Mouse (Mus musculus) heart, embryonic 16.5 days (tissue): ENCODE results near the gene Best3. TPM values are rescaled to one million over a fixed set of nuclear protein-coding genes. Genes with fewer than 3 reads are reported as not detected.
"Not testable (repeated sequence)": the region's sequence is repeated elsewhere in the genome, so short reads cannot be mapped to it uniquely, and the experiment has no call there.

ENCODE experiments used
- ATAC-seq: fragments of 200-750 bp; cut with Nextera tagmentation; replicated peaks from 2 replicates; pipeline ENCODE4 v1.8.0; 2017; ENCODE audit warnings: moderate number of reproducible peaks; ENCODE audit not compliant: insufficient read depth, low FRiP score; ENCODE audit errors: extremely low read depth
- H3K27ac ChIP-seq: fragments of 300-500 bp; sonication (generic); 2 replicates; pipeline ENCODE4 v1.5.1; 2014; ENCODE audit warnings: mild to moderate bottlenecking, low read length, control low read depth, moderate library complexity
- H3K27me3 ChIP-seq: fragments of 300-500 bp; sonication (generic); 2 replicates; pipeline ENCODE4 v1.6.1; 2014; ENCODE audit warnings: low read length, mixed read lengths; ENCODE audit not compliant: control insufficient read depth, insufficient read depth
- H3K36me3 ChIP-seq: fragments of 300-500 bp; sonication (generic); 2 replicates; pipeline ENCODE4 v1.6.1; 2014; ENCODE audit not compliant: control insufficient read depth, insufficient read depth
- H3K4me1 ChIP-seq: fragments of 300-500 bp; sonication (generic); 2 replicates; pipeline ENCODE4 v1.6.1; 2014; ENCODE audit warnings: low read length, mixed read lengths; ENCODE audit not compliant: control insufficient read depth, insufficient read depth
- H3K4me2 ChIP-seq: fragments of 300-500 bp; sonication (generic); 2 replicates; pipeline ENCODE4 v1.6.1; 2014; ENCODE audit warnings: low read depth, mild to moderate bottlenecking, control low read depth, low read length
- H3K4me3 ChIP-seq: fragments of 300-500 bp; sonication (generic); 2 replicates; pipeline ENCODE4 v1.5.1; 2014; ENCODE audit warnings: mild to moderate bottlenecking, control low read depth, low read length
- H3K9ac ChIP-seq: fragments of 300-500 bp; sonication (generic); 2 replicates; pipeline ENCODE4 v1.6.1; 2014; ENCODE audit warnings: low read length, control low read depth
- H3K9me3 ChIP-seq: fragments of 300-500 bp; sonication (generic); replicated peaks from 2 replicates; pipeline ENCODE4 v1.6.1; 2016; ENCODE audit warnings: low read length; ENCODE audit not compliant: control insufficient read depth
- WGBS: fragments of 180-500 bp; shearing (Covaris S2); extraction: QIAGEN DNeasy Blood & Tissue Kit; methylation state at CpG from one replicate; pipeline ENCODE4 v1.1.7; 2014; 5-methylcytosine and 5-hydroxymethylcytosine counted together
- polyA plus RNA-seq: library from polyadenylated mRNA; unstranded; fragments of >200 nt; fragmentation: Nextera tagmentation; extraction: Ambion mirVana; gene quantifications from 2 replicates; pipeline ENCODE4 v1.2.1, GENCODE M21; 2015

Gene Best3
- polyA plus RNA-seq, 1 experiment from 2014 or later, result 0.83 TPM

DNA sequence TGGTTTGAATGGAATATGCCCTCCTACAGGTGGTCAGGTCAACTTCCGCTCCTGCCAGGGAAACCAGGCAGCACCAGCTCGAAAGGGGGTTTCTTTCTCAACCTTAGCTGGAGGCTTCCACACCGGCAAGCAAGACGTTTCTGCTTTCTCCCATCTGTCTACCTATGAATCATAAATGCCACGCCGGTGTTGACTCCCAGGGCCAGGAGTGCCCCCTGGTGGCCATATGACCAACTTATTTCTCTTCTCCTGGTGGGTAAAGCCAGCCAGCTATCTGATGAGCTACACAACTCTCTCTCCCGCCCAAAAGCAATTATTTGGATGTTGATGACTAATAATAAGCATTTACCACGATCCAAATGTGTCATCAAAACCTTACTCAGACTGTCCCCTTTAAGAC, 47.7 kb downstream of the Best3 start:
- H3K9me3 ChIP-seq, result 0 out of 2 replicates have a peak, but pooled peaks cover 3% of the 10 kb centered on the region
- H3K27ac ChIP-seq, result no peak overlapping the region
- ATAC-seq, result 0 out of 2 replicates have a peak, but pooled peaks have one; percentile 50
- 18% methylated on average over 8 of the region's 8 CpGs for WGBS
- H3K36me3 ChIP-seq, result no peaks in the 10 kb centered on the region
- no peaks in the 10 kb centered on the region for H3K27me3 ChIP-seq
- no peak overlapping the region for H3K4me3 ChIP-seq
- no peak overlapping the region for H3K4me2 ChIP-seq
- H3K4me1 ChIP-seq, result no peaks in the 10 kb centered on the region
- no peak overlapping the region for H3K9ac ChIP-seq

GRCm38 (mm10) chr10:117040355-117040754, 54.2 kb downstream of the Best3 start:
- Histone ChIP-seq H3K9ac (no peak overlapping the region), H3K27ac (no peak overlapping the region), H3K9me3 (0 out of 2 replicates have a peak, but pooled peaks cover 3% of the 10 kb centered on the region), H3K4me1 (peaks cover 21% of the 10 kb centered on the region), H3K4me2 (no peak overlapping the region), H3K36me3 (no peaks in the 10 kb centered on the region), H3K4me3 (no peak overlapping the region), H3K27me3 (no peaks in the 10 kb centered on the region)
- WGBS, result 70% methylated on average over 6 of the region's 6 CpGs
- no peak for ATAC-seq

DNA sequence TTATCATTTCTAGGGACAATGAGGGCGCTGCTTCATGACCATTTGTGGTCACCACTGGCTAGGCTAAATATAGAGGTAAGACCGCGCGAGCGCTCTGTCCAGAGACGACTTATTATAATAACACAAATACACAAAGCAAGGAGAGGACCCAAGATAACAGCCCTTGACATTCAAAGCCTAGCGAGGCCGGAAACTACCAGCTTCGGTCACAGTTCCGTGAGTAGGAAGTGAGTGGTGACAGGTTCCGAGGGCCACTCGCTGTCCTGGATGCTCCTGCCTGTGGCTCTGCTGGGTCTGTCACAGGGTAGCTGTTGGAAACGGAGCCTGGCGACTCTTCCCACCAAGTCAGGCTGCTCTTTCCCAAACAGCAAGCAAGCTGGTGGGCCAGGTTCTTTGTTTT, 56.2 kb downstream of the Best3 start:
- Histone ChIP-seq H3K4me2 (peak overlapping the region; percentile 60), H3K9ac (peak overlapping the region; percentile 59), H3K27me3 (no peaks in the 10 kb centered on the region), H3K9me3 (0 out of 2 replicates have a peak, but pooled peaks cover 3% of the 10 kb centered on the region), H3K4me1 (peaks cover 21% of the 10 kb centered on the region), H3K27ac (peak overlapping the region; percentile 75), H3K4me3 (peak overlapping the region; percentile 19), H3K36me3 (no peaks in the 10 kb centered on the region)
- ATAC-seq, result peak; percentile 83
- WGBS, result 29% methylated on average over 14 of the region's 14 CpGs

DNA sequence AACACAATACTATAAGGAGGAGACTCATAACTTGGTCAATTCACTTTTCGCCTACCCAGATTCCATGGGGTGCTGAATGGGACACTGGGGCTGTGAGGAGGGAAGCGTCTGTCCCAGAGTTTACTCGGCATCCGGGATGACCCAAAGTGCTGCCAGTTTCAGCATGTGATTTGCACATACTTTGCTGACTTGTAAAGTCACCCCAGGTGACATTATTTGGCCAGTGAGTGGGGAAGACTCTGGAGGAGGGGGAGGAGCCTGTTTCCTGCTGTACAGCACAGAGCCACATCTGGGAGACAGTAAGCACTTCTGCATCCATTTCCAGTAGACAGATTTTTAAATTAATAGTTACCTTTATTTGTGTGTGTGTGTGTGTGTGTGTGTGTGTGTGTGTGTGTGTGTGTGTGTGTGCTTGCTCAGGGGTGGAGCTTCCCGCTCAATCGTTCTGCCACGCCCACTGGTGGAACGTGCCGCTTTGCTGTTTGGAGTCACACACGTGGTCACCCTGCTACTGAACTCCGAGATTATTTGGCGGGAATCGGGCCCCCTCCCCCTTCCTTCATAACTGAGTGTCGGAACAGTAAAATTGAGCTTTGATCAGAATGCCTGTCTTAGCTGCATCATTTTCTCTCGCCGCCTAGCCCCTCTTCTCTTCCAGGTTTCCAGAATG, 57.5 kb downstream of the Best3 start:
- not testable (repeated sequence) for H3K36me3 ChIP-seq, H3K9me3 ChIP-seq, H3K27me3 ChIP-seq, ATAC-seq
- peak overlapping the region; percentile 91; the same call in 1 of the 2 replicates for H3K27ac ChIP-seq
- peak overlapping the region; percentile 49; the same call in 1 of the 2 replicates for H3K9ac ChIP-seq
- H3K4me2 ChIP-seq, result peak overlapping the region; percentile 51
- peak overlapping the region; percentile 11; the same call in 1 of the 2 replicates for H3K4me3 ChIP-seq
- WGBS, result 27% methylated on average over 15 of the region's 16 CpGs
- peaks cover 21% of the 10 kb centered on the region for H3K4me1 ChIP-seq

DNA sequence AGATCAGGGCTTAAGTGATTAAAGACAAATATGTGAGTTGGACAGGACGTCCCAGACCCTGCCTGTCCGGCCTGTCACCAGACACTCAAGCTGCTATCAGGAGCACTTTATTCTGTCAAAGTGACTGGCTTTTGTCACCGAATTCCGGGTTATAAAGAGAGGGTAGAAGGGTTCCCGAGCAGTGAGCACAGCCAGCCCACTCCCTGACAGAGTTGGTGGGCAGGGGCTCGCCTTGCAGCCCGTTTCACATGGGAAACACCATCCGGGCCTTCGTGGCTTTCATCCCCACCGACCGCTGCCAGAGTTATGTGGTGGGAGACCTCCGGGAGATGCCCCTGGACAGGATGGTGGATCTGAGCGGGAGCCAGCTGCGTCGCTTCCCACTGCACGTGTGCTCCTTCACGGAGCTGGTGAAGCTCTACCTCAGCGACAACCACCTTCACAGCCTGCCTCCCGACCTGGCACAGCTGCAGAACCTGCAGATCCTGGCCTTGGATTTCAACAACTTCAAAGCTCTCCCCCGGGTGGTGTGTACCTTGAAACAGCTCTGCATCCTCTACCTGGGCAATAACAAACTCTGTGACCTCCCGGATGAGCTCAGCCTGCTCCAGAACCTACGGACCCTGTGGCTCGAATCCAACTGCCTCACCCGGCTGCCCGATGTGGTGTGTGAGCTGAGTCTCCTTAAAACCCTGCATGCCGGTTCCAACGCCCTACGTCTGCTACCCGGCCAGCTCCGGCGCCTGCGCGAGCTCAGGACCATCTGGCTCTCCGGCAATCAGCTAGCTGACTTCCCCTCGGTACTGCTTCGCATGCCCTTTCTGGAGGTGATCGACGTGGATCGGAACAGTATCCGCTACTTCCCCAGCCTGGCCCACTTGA, 59.3 kb downstream of the Best3 start, which contains the start of gene Lrrc10:
Gene Lrrc10, plus strand, starts transcription at position 167 of the 882 bp plus-strand sequence.
- peaks cover 5% of the 10 kb centered on the region; the same call in 1 of the 2 replicates for H3K36me3 ChIP-seq
- H3K27me3 ChIP-seq, result no peaks in the 10 kb centered on the region
- H3K27ac ChIP-seq, result peak within 1 kb of the TSS; percentile 91
- H3K4me3 ChIP-seq, result peak within 1 kb of the TSS; percentile 65
- H3K4me1 ChIP-seq, result peaks cover 30% of the 10 kb centered on the region
- ATAC-seq, result peak; percentile 37
- WGBS, result 15% methylated on average over 40 of the region's 40 CpGs
- H3K9ac ChIP-seq, result peak within 1 kb of the TSS; percentile 82
- no peaks in the 10 kb centered on the region for H3K9me3 ChIP-seq
- peak within 1 kb of the TSS; percentile 62 for H3K4me2 ChIP-seq

- peak overlapping the region; percentile 41; the same call in 1 of the 2 replicates for H3K27ac ChIP-seq
- H3K4me1 ChIP-seq, result peaks cover 14% of the 10 kb centered on the region
- no peaks in the 10 kb centered on the region for H3K27me3 ChIP-seq
- peak overlapping the region; percentile 62 for H3K4me2 ChIP-seq
- H3K36me3 ChIP-seq, result peaks cover 32% of the 10 kb centered on the region
- no peak for ATAC-seq
- H3K9me3 ChIP-seq, result no peaks in the 10 kb centered on the region
- 71% methylated on average over 4 of the region's 4 CpGs for WGBS
- peak overlapping the region; percentile 82; the same call in 1 of the 2 replicates for H3K9ac ChIP-seq
- peak overlapping the region; percentile 65 for H3K4me3 ChIP-seq
Measured at GRCm38 (mm10) chr10:117049253-117049652, 63.1 kb downstream of the Best3 start.

DNA sequence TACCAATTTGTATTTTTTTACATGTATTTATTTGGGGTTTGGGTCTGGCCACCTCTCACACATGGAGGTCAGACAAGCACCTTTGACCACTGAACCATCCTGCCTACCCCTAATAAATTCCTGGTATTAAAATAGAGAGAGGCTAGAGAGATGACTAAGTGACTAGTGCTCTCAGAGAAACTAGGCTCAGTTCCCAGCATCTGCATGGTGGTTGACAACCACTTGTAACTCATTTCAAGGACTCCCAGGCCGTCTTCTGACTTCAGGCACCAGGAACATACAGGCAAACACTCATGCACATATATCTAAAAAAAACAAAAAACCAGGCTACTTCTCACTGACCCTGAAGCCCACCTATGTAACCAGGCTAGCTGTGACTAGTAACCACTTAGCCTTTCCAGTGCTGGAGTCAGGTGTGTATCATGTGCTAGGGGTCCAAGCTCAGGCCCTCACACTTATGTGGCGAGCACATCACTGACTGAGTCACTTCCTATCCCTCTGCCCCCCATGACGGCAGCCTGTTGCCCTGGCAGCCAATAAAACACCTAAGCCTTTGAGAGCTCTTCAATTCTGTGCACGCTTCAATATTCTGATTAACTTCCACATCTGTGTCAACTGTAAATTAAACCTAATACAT, 64.0 kb downstream of the Best3 start:
- 51% methylated on average over 4 of the region's 4 CpGs for WGBS
- no peaks in the 10 kb centered on the region for H3K9me3 ChIP-seq
- no peaks in the 10 kb centered on the region for H3K27me3 ChIP-seq
- H3K4me3 ChIP-seq, result no peak overlapping the region
- H3K27ac ChIP-seq, result 0 out of 2 replicates have a peak overlapping the region, but pooled peaks have one; percentile 41
- no peak overlapping the region for H3K4me2 ChIP-seq
- H3K9ac ChIP-seq, result no peak overlapping the region
- peaks cover 39% of the 10 kb centered on the region for H3K36me3 ChIP-seq
- no peak for ATAC-seq
- peaks cover 9% of the 10 kb centered on the region for H3K4me1 ChIP-seq

- H3K9me3 ChIP-seq, result no peaks in the 10 kb centered on the region
- peaks cover 76% of the 10 kb centered on the region for H3K36me3 ChIP-seq
- 81% methylated on average over 4 of the region's 4 CpGs for WGBS
- no peak overlapping the region for H3K4me3 ChIP-seq
- no peak overlapping the region for H3K27ac ChIP-seq
- no peak overlapping the region for H3K4me2 ChIP-seq
- H3K4me1 ChIP-seq, result no peaks in the 10 kb centered on the region
- no peaks in the 10 kb centered on the region for H3K27me3 ChIP-seq
- H3K9ac ChIP-seq, result no peak overlapping the region
- no peak for ATAC-seq
Measured at GRCm38 (mm10) chr10:117055668-117056067, 69.6 kb downstream of the Best3 start.
